Mouse (Mus musculus): ENCODE data around the gene Ap2a1.

The Ap2a1 gene

DNA sequence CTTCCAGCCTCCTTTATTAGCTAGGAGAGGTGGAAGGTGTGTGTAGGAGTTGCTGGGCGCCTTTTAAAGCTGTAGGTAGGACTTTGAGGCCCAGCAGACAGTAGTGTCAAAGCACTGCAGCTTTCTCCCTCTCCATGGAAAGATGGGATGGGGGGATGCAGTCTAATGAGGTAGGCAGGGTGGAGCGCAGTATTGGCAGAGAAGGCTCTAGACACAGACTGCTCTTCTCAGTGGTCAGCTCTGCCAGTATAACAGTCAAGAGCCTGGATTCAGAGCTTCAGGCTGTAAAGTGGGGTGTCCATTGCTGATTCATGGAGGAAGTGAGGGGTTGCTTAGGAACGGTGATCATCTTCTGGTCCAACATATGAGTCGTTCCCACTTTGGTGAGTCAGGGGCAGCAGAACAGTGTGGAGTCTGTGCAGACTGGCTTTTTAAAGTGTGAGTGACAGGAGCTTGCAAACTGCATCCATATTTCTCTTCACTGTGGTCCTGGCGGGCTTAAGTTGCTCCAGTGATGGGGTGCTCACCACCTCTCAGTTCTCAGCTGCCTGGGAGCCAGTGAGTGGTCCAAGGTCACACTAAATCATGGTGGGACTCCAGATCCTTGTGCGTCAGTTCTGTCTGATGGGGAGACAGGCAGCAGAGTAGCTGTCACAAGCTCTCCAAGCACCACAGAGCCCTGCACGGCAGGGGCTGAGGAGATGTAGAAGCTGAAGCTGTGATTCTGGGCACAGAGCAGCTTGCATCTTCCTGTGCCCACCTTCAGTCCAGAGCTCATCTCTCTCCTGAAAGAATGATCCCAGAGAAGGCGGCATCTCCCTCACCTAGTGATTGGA is 78.3 kb downstream of the Ap2a1 start:
- no peak for DNase-seq (ENCODE audit: low read depth, low spot score)

Data from c-Kit-negative CD71-positive TER-119-positive erythroid progenitor cells, embryonic 14.5 days (primary cell).